Mouse (Mus musculus) hindbrain, postnatal 0 days (tissue): ENCODE measurements around the gene Ubald2. TPM values are rescaled to one million over a fixed set of nuclear protein-coding genes. Genes with fewer than 3 reads are reported as not detected.
"Not testable (repeated sequence)": the region's sequence is repeated elsewhere in the genome, so short reads cannot be mapped to it uniquely, and the experiment has no call there.

Experiments
- ATAC-seq: fragments of 200-750 bp; cut with Nextera tagmentation; 2 replicates; pipeline ENCODE4 v1.8.0; 2017; ENCODE audit warnings: mild to moderate bottlenecking, moderate TSS enrichment, moderate library complexity
- DNase-seq: peaks from one replicate; pipeline ENCODE4 v3.0.0-alpha.2; 2015; ENCODE audit warnings: low spot score
- H3K27ac ChIP-seq: fragments of 300-500 bp; sonication (generic); 2 replicates; pipeline ENCODE4 v1.5.1; 2014; ENCODE audit warnings: mild to moderate bottlenecking
- H3K27me3 ChIP-seq: fragments of 300-500 bp; sonication (generic); 2 replicates; pipeline ENCODE4 v1.6.1; 2014; ENCODE audit warnings: low read length, mixed read lengths; ENCODE audit not compliant: insufficient read depth
- H3K36me3 ChIP-seq: fragments of 300-500 bp; sonication (generic); 2 replicates; pipeline ENCODE4 v1.6.1; 2014; ENCODE audit warnings: low read length, mixed read lengths; ENCODE audit not compliant: insufficient read depth
- H3K4me1 ChIP-seq: fragments of 300-500 bp; sonication (generic); 2 replicates; pipeline ENCODE4 v1.6.1; 2014; ENCODE audit warnings: antibody characterized with exemption, low read length, mixed read lengths; ENCODE audit not compliant: insufficient read depth
- H3K4me2 ChIP-seq: fragments of 300-500 bp; sonication (generic); 2 replicates; pipeline ENCODE4 v1.6.1; 2014; ENCODE audit warnings: low read depth, mild to moderate bottlenecking, low read length, moderate library complexity, mixed read lengths
- H3K4me3 ChIP-seq: fragments of 300-500 bp; sonication (generic); 2 replicates; pipeline ENCODE4 v1.5.1; 2014; ENCODE audit warnings: low read length
- H3K9ac ChIP-seq: fragments of 300-500 bp; sonication (generic); replicated peaks from 2 replicates; pipeline ENCODE4 v1.6.1; 2014; ENCODE audit warnings: mild to moderate bottlenecking, low read length, moderate library complexity, mixed read lengths
- H3K9me3 ChIP-seq: fragments of 300-500 bp; sonication (generic); 2 replicates; pipeline ENCODE4 v1.6.1; 2016; ENCODE audit warnings: low read length, mixed read lengths
- CTCF ChIP-seq: IDR thresholded peaks from 2 replicates; pipeline ENCODE4 v1.5.1; 2016; ENCODE audit warnings: antibody characterized with exemption, control low read depth, low read depth
- WGBS: fragments of 180-500 bp; shearing (Covaris S2); extraction: QIAGEN DNeasy Blood & Tissue Kit; methylation state at CpG from one replicate; pipeline ENCODE4 v1.1.7; 2014; 5-methylcytosine and 5-hydroxymethylcytosine counted together
- polyA plus RNA-seq: library from polyadenylated mRNA; unstranded; fragments of >200 nt; fragmentation: Nextera tagmentation; extraction: Ambion mirVana; gene quantifications from 2 replicates; pipeline ENCODE4 v1.2.1, GENCODE M21; 2015
- total RNA-seq: library from RNA; depleted of rRNA; stranded (reverse); fragments of >200 nt; gene quantifications from 2 replicates; pipeline ENCODE4 v1.2.3, GENCODE M21; 2014

Gene Ubald2
- total and polyA plus RNA-seq, 2 experiments from 2014 or later = 39.3 to 102 TPM

- Histone ChIP-seq H3K27me3 (no peaks in the 10 kb centered on the region), H3K9me3 (no peaks in the 10 kb centered on the region), H3K4me1 (no peaks in the 10 kb centered on the region), H3K4me3 (no peak overlapping the region), H3K36me3 (no peaks in the 10 kb centered on the region), H3K4me2 (no peak overlapping the region), H3K27ac (no peak overlapping the region), H3K9ac (no peak overlapping the region)
- no peak for ATAC-seq
- TF ChIP-seq CTCF = no peak
- WGBS = 81% methylated on average over 2 of the region's 2 CpGs
- no peak for DNase-seq
Observed at GRCm38 (mm10) chr11:116422562-116422961, 11.3 kb upstream of the Ubald2 start.

GRCm38 (mm10) chr11:116423214-116423613 lies 10.7 kb upstream of the Ubald2 start:
- H3K4me1 ChIP-seq = no peaks in the 10 kb centered on the region
- H3K9ac ChIP-seq = no peak overlapping the region
- no peak for TF ChIP-seq CTCF
- no peak overlapping the region for H3K4me3 ChIP-seq
- no peak overlapping the region for H3K4me2 ChIP-seq
- H3K36me3 ChIP-seq = no peaks in the 10 kb centered on the region
- H3K9me3 ChIP-seq = no peaks in the 10 kb centered on the region
- ATAC-seq = no peak
- no peak overlapping the region for H3K27ac ChIP-seq
- no peak for DNase-seq
- H3K27me3 ChIP-seq = no peaks in the 10 kb centered on the region
- 80% methylated on average over 6 of the region's 6 CpGs for WGBS

- no peak overlapping the region for H3K4me2 ChIP-seq
- no peaks in the 10 kb centered on the region for H3K9me3 ChIP-seq
- H3K4me1 ChIP-seq = no peaks in the 10 kb centered on the region
- no peak overlapping the region for H3K9ac ChIP-seq
- ATAC-seq = no peak
- WGBS = 86% methylated on average over 10 of the region's 10 CpGs
- no peaks in the 10 kb centered on the region for H3K27me3 ChIP-seq
- no peak overlapping the region for H3K27ac ChIP-seq
- DNase-seq = no peak
- H3K4me3 ChIP-seq = no peak overlapping the region
- TF ChIP-seq CTCF = no peak
- H3K36me3 ChIP-seq = no peaks in the 10 kb centered on the region
Observed at GRCm38 (mm10) chr11:116423782-116424620, 9.9 kb upstream of the Ubald2 start.

- Histone ChIP-seq H3K9ac (no peak overlapping the region), H3K4me1 (no peaks in the 10 kb centered on the region), H3K4me2 (no peak overlapping the region), H3K27ac (no peak overlapping the region), H3K36me3 (no peaks in the 10 kb centered on the region), H3K9me3 (no peaks in the 10 kb centered on the region), H3K27me3 (no peaks in the 10 kb centered on the region), H3K4me3 (no peak overlapping the region)
- WGBS = 55% methylated on average over 8 of the region's 8 CpGs
- ATAC-seq (no peak), DNase-seq (no peak)
- TF ChIP-seq CTCF = no peak
Observed at GRCm38 (mm10) chr11:116424621-116425407, 9.1 kb upstream of the Ubald2 start.

GRCm38 (mm10) chr11:116426328-116426727 lies 7.6 kb upstream of the Ubald2 start:
- not testable (repeated sequence) for H3K27me3 ChIP-seq, ATAC-seq, H3K27ac ChIP-seq, H3K9me3 ChIP-seq, H3K4me1 ChIP-seq, H3K9ac ChIP-seq, DNase-seq, H3K4me2 ChIP-seq, H3K36me3 ChIP-seq, H3K4me3 ChIP-seq
- WGBS = 86% methylated on average over 11 of the region's 11 CpGs

- H3K27me3 ChIP-seq = no peaks in the 10 kb centered on the region
- no peak overlapping the region for H3K4me3 ChIP-seq
- no peak overlapping the region for H3K27ac ChIP-seq
- H3K36me3 ChIP-seq = no peaks in the 10 kb centered on the region
- H3K9ac ChIP-seq = no peak overlapping the region
- H3K9me3 ChIP-seq = no peaks in the 10 kb centered on the region
- DNase-seq = no peak
- H3K4me2 ChIP-seq = no peak overlapping the region
- no peak for TF ChIP-seq CTCF
- H3K4me1 ChIP-seq = no peaks in the 10 kb centered on the region
- ATAC-seq = no peak
- WGBS = 75% methylated on average over 6 of the region's 6 CpGs
Observed at GRCm38 (mm10) chr11:116426852-116427575, 6.9 kb upstream of the Ubald2 start.
